Mouse (Mus musculus) liver, embryonic 18 days (tissue): Measurements from ENCODE around the gene Myo1h. TPM values are rescaled to one million over a fixed set of nuclear protein-coding genes. Genes with fewer than 3 reads are reported as not detected.

ENCODE experiments used
- polyA plus RNA-seq: library from polyadenylated mRNA; depleted of rRNA; stranded (reverse); fragments of >200 nt; gene quantifications from 2 replicates; pipeline ENCODE4 v1.2.3, GENCODE M21; 2012; rRNA removed

Myo1h gene
- 1.0 and 1.4 TPM in 2 replicates for polyA plus RNA-seq

DNA sequence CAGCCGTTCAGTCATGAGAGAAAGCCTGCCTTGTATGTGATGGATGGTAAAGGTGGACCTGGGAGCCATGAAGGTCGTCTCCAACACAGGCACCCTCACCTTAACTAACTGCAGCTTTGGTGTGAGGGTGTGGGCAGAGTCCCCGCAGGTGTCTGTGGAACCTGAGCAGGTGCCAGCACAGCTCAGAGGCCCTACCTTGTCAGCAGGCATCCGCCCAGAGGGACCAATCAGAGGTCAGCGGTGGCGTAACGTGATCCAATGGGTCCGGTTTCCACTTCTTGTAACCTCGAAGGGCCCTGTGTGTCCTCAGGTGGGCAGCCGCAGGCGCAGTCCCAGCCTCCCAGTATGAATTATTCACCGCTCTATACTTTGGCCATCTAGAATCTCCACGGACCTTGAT lies at the start of gene Myo1h:
Gene Myo1h (plus strand): TSS at position 293 of the 400 bp plus-strand sequence.

DNA sequence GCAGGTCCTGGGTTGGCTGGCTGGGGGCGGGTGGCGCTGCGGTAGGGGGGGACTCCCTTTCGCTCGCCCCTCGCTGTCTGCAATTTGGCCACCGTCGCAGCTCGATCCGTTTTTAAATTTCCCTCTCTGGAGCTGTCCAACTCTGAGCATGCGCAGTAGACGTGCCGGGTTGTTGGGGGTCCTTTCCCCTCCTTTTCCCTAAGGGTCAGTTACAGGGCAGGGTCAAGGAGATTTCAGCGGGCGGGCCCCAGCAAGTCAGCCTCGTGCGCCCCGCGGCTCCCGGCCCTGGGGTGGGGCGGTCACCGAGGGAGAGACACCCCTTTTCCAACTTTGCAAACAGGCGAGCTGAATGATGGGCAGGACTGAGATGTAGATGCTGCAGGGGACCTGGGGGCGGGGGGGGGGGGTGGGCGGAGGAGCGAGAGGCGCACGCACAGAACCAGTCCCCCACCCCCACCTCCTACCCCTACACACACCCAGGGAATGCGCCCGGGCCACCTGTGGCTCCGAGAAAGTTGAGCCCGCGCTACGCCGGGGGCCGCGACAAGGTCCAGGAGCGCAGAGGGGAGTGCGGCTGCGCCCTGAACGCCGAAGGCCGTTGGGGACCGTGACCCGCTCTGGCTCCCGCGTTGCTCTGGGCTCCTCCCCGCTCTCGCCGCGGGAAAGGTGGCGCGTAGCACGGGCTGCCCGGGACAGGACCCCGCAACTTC lies 15.1 kb upstream of the Myo1h start, which contains the start of gene Foxn4:
Gene Foxn4 (minus strand): TSS at position 115 of the 710 bp plus-strand sequence.

DNA sequence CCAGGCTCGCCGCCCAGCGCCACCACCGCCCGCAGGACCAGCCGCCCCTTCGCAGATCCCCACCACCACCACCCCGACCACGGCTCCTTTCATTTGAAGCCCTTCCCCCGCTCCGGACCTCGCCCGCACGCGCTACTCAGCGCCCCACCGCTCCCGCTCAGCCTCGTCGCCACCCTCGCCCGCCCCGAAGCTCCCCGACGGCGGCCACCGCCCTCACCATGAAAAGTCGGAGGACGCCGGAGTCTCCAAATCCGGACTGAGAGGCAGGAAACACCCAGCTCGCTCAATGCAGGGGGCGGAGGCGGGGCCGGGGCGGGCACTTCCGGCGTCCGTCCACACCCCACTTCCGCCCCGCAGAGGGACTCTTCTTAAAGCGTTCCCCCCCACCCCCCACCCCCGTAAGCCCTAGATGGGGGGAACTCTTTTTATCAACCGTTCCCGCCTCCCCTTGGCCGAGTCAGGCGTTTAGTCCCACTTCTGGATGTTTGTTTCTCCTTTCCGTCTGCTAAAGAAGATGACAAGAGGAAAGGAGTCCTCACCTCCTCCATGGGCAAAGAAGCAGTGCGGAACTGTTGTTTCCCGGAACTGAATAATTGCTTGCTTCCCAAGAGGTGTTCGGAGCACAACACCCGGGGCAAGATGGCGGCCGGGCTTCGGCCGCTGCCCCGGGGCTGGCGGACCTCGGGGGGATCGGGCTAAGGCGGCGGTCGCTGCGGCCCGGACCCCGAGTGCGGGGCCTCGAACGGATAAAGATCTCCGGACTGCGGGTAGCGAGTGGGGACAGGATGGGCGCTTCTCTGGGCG lies 91.4 kb downstream of the Myo1h start, which contains the start of the genes Kctd10 and Ube3b:
Gene Kctd10 (minus strand): TSS at position 300 of the 804 bp plus-strand sequence.
Gene Ube3b (plus strand): TSS at position 399 of the 804 bp plus-strand sequence.

Other genes with a start within 250 kb of the Myo1h start
- 5.8 and 6.5 TPM in 2 replicates for gene Usp30, start 223.7 kb upstream of the Myo1h start, polyA plus RNA-seq
- gene Svop, start 197.6 kb upstream of the Myo1h start, polyA plus RNA-seq = 0.02 TPM in 2 replicates
- gene Alkbh2, start 160.9 kb upstream of the Myo1h start, polyA plus RNA-seq = 6.4 TPM in 2 replicates
- 7.1 and 8.7 TPM in 2 replicates for gene Ung, start 158.8 kb upstream of the Myo1h start, polyA plus RNA-seq
- 7.0 and 9.6 TPM in 2 replicates for gene Acacb, start 142.6 kb upstream of the Myo1h start, polyA plus RNA-seq
- not detected in 2 replicates for gene Foxn4, start 15.4 kb upstream of the Myo1h start, polyA plus RNA-seq
- gene Kctd10, start 91.3 kb downstream of the Myo1h start, polyA plus RNA-seq = 18.4 and 18.6 TPM in 2 replicates
- 12.9 and 15.3 TPM in 2 replicates for gene Ube3b, start 91.4 kb downstream of the Myo1h start, polyA plus RNA-seq
- 9.4 and 9.6 TPM in 2 replicates for gene Mmab, start 154.9 kb downstream of the Myo1h start, polyA plus RNA-seq
- 15.7 and 16.0 TPM in 2 replicates for gene Mvk, start 155.1 kb downstream of the Myo1h start, polyA plus RNA-seq